Mouse (Mus musculus): ENCODE data around the gene Fah. TPM values are rescaled to one million over a fixed set of nuclear protein-coding genes. Genes with fewer than 3 reads are reported as not detected.

The Fah gene
- polyA plus RNA-seq, 1 experiment from 2014 or later: 148 TPM

DNA sequence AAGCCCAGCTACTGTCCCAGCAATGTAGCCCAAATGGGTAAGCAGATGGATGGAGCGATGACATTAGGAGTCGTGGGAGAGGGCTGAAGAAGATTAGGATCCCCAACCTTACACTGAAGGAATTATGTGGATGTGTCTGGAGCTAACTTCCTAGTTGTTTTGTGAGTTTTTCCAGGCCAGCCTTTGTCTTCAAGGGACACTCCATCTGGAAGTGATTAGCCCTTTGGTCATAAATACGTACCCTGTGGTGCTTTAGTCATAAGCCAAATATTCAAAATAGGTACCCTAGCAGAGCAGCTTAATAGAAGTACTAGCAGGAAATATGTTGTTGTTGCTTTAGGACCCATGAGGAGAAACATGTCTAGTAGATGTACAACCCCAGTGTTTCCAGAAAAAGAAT lies 49.2 kb downstream of the Fah start:
- H3K4me2 ChIP-seq (ENCODE audit: low read depth, low read length): no peak overlapping the region
- no peak for ATAC-seq (ENCODE audit: low read depth)
- H3K9ac ChIP-seq (ENCODE audit: low read depth, low read length): no peak overlapping the region
- H3K4me1 ChIP-seq (ENCODE audit: control insufficient read depth, low read depth, low read length): no peaks in the 10 kb centered on the region
- no peaks in the 10 kb centered on the region for H3K9me3 ChIP-seq (replicated peaks; ENCODE audit: control insufficient read depth, low read length)
- WGBS (ENCODE audit: insufficient replicate concordance): 59% methylated on average over 3 of the region's 3 CpGs
- H3K36me3 ChIP-seq (ENCODE audit: control insufficient read depth, insufficient read depth): no peaks in the 10 kb centered on the region
- no peaks in the 10 kb centered on the region for H3K27me3 ChIP-seq (ENCODE audit: control insufficient read depth, insufficient read depth, low read depth, low read length)
- no peak overlapping the region for H3K4me3 ChIP-seq (ENCODE audit: low read depth, low read length)
- H3K27ac ChIP-seq (ENCODE audit: low read length): no peak overlapping the region

DNA sequence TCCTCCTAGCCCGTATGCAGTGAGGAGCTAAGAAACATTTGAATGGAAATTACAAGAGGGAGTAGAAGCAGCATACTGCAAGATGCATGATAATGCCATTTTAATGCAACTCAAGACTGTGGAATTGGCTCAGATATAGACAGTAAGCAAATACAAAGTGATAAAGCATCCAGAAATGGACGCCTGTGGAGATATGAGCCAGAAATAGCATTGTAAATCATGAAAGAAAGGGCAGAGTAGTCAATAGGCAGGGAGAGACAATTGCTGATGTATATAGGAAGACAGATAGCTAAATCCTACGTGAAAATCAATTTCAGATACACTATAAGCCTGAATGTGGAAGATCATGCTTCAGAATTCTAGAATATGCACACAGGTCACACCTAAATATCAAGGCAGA lies 51.2 kb downstream of the Fah start:
- no peaks in the 10 kb centered on the region for H3K9me3 ChIP-seq (replicated peaks; ENCODE audit: control insufficient read depth, low read length)

DNA sequence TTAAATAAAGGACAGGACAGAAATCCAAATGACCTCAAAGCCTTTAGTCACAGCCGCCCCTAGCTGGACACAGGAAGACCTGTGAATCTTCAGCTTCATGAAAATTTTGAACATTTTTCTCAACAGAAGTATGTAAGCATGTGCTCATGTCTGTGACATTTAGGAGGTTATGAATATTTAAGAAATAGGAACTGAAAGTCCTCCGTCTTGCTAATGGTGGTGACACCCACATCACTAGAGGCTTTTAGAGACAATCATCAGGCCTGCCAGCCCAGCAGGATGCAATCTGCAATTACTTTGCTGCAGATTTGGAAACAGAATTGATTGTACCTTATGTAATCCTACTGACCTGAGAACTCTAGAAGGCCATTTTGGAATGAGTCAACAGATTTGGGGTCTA lies 55.0 kb downstream of the Fah start:
- Histone ChIP-seq H3K9me3 (replicated peaks; ENCODE audit: control insufficient read depth, low read length) (no peaks in the 10 kb centered on the region), H3K9ac (ENCODE audit: low read depth, low read length) (no peak overlapping the region), H3K36me3 (ENCODE audit: control insufficient read depth, insufficient read depth) (no peaks in the 10 kb centered on the region), H3K4me3 (ENCODE audit: low read depth, low read length) (no peak overlapping the region), H3K27ac (ENCODE audit: low read length) (no peak overlapping the region), H3K27me3 (ENCODE audit: control insufficient read depth, insufficient read depth, low read depth, low read length) (no peaks in the 10 kb centered on the region), H3K4me1 (ENCODE audit: control insufficient read depth, low read depth, low read length) (no peaks in the 10 kb centered on the region), H3K4me2 (ENCODE audit: low read depth, low read length) (no peak overlapping the region)
- 61% methylated on average over 2 of the region's 2 CpGs for WGBS (ENCODE audit: insufficient replicate concordance)
- ATAC-seq (ENCODE audit: low read depth): no peak

More for the DNA sequence above, 51.2 kb downstream of the Fah start:
- Histone ChIP-seq H3K4me1 (ENCODE audit: control insufficient read depth, low read depth, low read length) (no peaks in the 10 kb centered on the region), H3K4me2 (ENCODE audit: low read depth, low read length) (no peak overlapping the region), H3K27ac (ENCODE audit: low read length) (no peak overlapping the region), H3K27me3 (ENCODE audit: control insufficient read depth, insufficient read depth, low read depth, low read length) (no peaks in the 10 kb centered on the region), H3K9ac (ENCODE audit: low read depth, low read length) (no peak overlapping the region), H3K36me3 (ENCODE audit: control insufficient read depth, insufficient read depth) (no peaks in the 10 kb centered on the region), H3K4me3 (ENCODE audit: low read depth, low read length) (no peak overlapping the region)
- ATAC-seq (ENCODE audit: low read depth): no peak
- 43% methylated on average over 3 of the region's 3 CpGs for WGBS (ENCODE audit: insufficient replicate concordance)

DNA sequence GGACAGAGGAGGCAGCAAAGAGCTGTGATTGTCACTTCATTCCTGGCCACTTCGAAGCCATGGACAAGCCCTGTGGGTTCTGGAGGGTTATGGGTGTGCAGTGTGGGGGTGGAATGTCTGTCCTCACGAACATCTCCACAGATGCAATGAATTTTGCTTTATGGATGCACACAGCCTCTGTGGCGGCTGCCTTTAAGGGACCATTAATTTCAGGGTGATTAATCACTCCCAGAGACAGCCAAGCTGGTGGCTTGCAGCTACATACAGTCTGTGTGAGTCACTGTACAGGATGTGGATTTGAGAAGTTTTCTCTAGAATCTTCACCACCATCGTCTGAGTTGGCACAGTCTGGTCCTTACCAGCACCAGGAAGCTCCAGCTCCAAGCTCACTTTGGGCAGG lies 59.9 kb downstream of the Fah start:
- Histone ChIP-seq H3K9me3 (replicated peaks; ENCODE audit: control insufficient read depth, low read length) (no peaks in the 10 kb centered on the region), H3K4me3 (ENCODE audit: low read depth, low read length) (no peak overlapping the region), H3K27ac (ENCODE audit: low read length) (no peak overlapping the region), H3K4me2 (ENCODE audit: low read depth, low read length) (no peak overlapping the region), H3K9ac (ENCODE audit: low read depth, low read length) (no peak overlapping the region), H3K4me1 (ENCODE audit: control insufficient read depth, low read depth, low read length) (no peaks in the 10 kb centered on the region), H3K27me3 (ENCODE audit: control insufficient read depth, insufficient read depth, low read depth, low read length) (no peaks in the 10 kb centered on the region), H3K36me3 (ENCODE audit: control insufficient read depth, insufficient read depth) (no peaks in the 10 kb centered on the region)
- ATAC-seq (ENCODE audit: low read depth): no peak
- WGBS (ENCODE audit: insufficient replicate concordance): 29% methylated on average over 4 of the region's 4 CpGs

DNA sequence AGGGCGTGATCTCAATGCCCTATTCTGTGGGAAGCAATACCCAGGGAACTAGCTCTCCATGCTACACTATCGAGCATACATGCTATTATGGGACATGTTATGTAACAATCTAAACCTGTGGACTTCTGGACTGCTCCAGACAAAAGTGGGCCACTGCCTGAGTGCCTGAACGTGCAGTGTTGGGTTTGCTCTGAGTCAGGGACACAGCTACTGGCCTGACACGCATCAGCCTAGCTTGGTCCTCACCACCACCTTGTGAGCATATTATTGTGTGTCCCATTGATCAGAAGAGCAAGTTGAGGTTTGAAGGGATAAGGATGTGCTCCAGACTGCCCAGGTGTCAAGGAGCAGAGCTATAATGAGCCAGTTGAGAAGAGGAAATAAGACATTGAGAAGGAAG lies 61.6 kb downstream of the Fah start:
- Histone ChIP-seq H3K36me3 (ENCODE audit: control insufficient read depth, insufficient read depth) (no peaks in the 10 kb centered on the region), H3K27ac (ENCODE audit: low read length) (no peak overlapping the region), H3K9me3 (replicated peaks; ENCODE audit: control insufficient read depth, low read length) (no peaks in the 10 kb centered on the region), H3K27me3 (ENCODE audit: control insufficient read depth, insufficient read depth, low read depth, low read length) (no peaks in the 10 kb centered on the region), H3K4me2 (ENCODE audit: low read depth, low read length) (no peak overlapping the region), H3K4me1 (ENCODE audit: control insufficient read depth, low read depth, low read length) (no peaks in the 10 kb centered on the region), H3K4me3 (ENCODE audit: low read depth, low read length) (no peak overlapping the region), H3K9ac (ENCODE audit: low read depth, low read length) (no peak overlapping the region)
- 45% methylated on average over 4 of the region's 4 CpGs for WGBS (ENCODE audit: insufficient replicate concordance)
- no peak for ATAC-seq (ENCODE audit: low read depth)

Other genes with a start within 250 kb of the Fah start
- 0.04 and 0.15 TPM in 2 replicates for gene Arnt2, start 196.5 kb downstream of the Fah start, polyA plus RNA-seq (2015; fragmentation: Nextera tagmentation; extraction: Ambion mirVana)
- gene Gm2115, start 77.8 kb downstream of the Fah start, polyA plus RNA-seq (2015; fragmentation: Nextera tagmentation; extraction: Ambion mirVana): 0.02 and 0.04 TPM in 2 replicates
- 154 and 157 TPM in 2 replicates for gene Zfand6, start 83.2 kb upstream of the Fah start, polyA plus RNA-seq (2015; fragmentation: Nextera tagmentation; extraction: Ambion mirVana)
- not detected in 2 replicates for gene Olfr291, start 246.8 kb upstream of the Fah start, polyA plus RNA-seq (2015; fragmentation: Nextera tagmentation; extraction: Ambion mirVana)

All from liver, embryonic 16.5 days (tissue).